Comparison of ENCODE assay signal across 23 mouse cellular contexts in genomic region chr4:55098366-55098765, GRCm38 (mm10).
DNase-seq lines count a peak whose midpoint lies in the region; ATAC-seq and TF ChIP-seq lines count a peak whose summit lies in the region.
"Had no signal": no experiment of that assay in that cellular context is flagged by ENCODE, and none has a peak within 500 bp of the region (broad histone marks: within the 10 kb centered on the region; RNA-seq: fewer than 3 reads in every experiment).

No protein-coding gene starts in this region.

- no peak for TF ChIP-seq EP300 in CH12.LX (IDR thresholded peaks at IDR 0.05; ENCODE audit: low read length)

- no peaks in the 10 kb centered on the region for H3K27me3 ChIP-seq in CH12.LX (replicated peaks)
- H3K27me3 ChIP-seq: embryonic facial prominence, embryonic 12.5 days; forebrain, embryonic 15.5 days; heart, embryonic 15.5 days; hindbrain, embryonic 13.5 days; intestine, embryonic 15.5 days had no signal

- no peak overlapping the region for H3K4me2 ChIP-seq in CH12.LX (ENCODE audit: insufficient read depth, low read depth, poor library complexity, severe bottlenecking)
- H3K4me2 ChIP-seq: embryonic facial prominence, embryonic 12.5 days; forebrain, embryonic 15.5 days; heart, embryonic 15.5 days; hindbrain, embryonic 13.5 days; intestine, embryonic 15.5 days had no signal

- no peak overlapping the region for H3K9ac ChIP-seq in CH12.LX (ENCODE audit: insufficient read depth, low read depth)
- H3K9ac ChIP-seq: embryonic facial prominence, embryonic 12.5 days; forebrain, embryonic 15.5 days; heart, embryonic 15.5 days; hindbrain, embryonic 13.5 days; intestine, embryonic 15.5 days had no signal

- no peaks in the 10 kb centered on the region for H3K9me3 ChIP-seq in CH12.LX (replicated peaks; ENCODE audit: low read length)
- H3K9me3 ChIP-seq: embryonic facial prominence, embryonic 12.5 days; forebrain, embryonic 15.5 days; heart, embryonic 10.5 days; heart, embryonic 15.5 days; hindbrain, embryonic 13.5 days; intestine, embryonic 15.5 days had no signal

- in situ Hi-C loops in CH12.LX (cut with MboI; ENCODE audit: low pct_ligation_motif_present, low pct_unique_long_range_greater_than_20kb, low sequenced_read_pairs): no loop called here

- H3K4me1 ChIP-seq in CH12.LX (ENCODE audit: control insufficient read depth in 1 of 2, insufficient read depth in 2 of 2): peaks cover 0 to 31% of the 10 kb centered on the region in 2 experiments; a peak in 2 of 4 replicates
- H3K4me1 ChIP-seq: embryonic facial prominence, embryonic 12.5 days; forebrain, embryonic 15.5 days; intestine, embryonic 15.5 days had no signal

- no peak for TF ChIP-seq POLR2A in CH12.LX (IDR thresholded peaks at IDR 0.05; ENCODE audit: low read depth, low read length)

- no peak overlapping the region for H3K27ac ChIP-seq in CH12.LX (ENCODE audit: insufficient read depth, low read depth)
- H3K27ac ChIP-seq: embryonic facial prominence, embryonic 12.5 days; forebrain, embryonic 15.5 days; heart, embryonic 10.5 days; heart, embryonic 15.5 days; hindbrain, embryonic 13.5 days; intestine, embryonic 15.5 days had no signal

- no peak for TF ChIP-seq CTCF in CH12.LX (conservative IDR thresholded peaks at IDR 0.05 in 1 of 2, IDR thresholded peaks at IDR 0.05 in 1 of 2; ENCODE audit: low read depth in 2 of 2, low read length in 2 of 2)

- no peaks in the 10 kb centered on the region for H3K36me3 ChIP-seq in CH12.LX (replicated peaks in 1 of 2; ENCODE audit: control insufficient read depth in 1 of 2, insufficient read depth in 1 of 2, low read length in 1 of 2)
- H3K36me3 ChIP-seq: embryonic facial prominence, embryonic 12.5 days; forebrain, embryonic 15.5 days; G1E; heart, embryonic 10.5 days; heart, embryonic 15.5 days; hindbrain, embryonic 13.5 days; intestine, embryonic 15.5 days had no signal

- peak; percentile 95 for ATAC-seq in granulocyte monocyte progenitor cell, adult 5-6 weeks (replicated peaks; ENCODE audit: poor library complexity, severe bottlenecking)
- ATAC-seq in megakaryocyte progenitor cell, adult 5-6 weeks (replicated peaks; ENCODE audit: poor library complexity): peak; percentile 79
- ATAC-seq: forebrain, embryonic 15.5 days; intestine, embryonic 15.5 days had no signal

- H3K4me3 ChIP-seq in CH12.LX (replicated peaks in 1 of 3; ENCODE audit: low read depth in 2 of 3, low read length in 2 of 3, poor library complexity in 1 of 3): no peak overlapping the region
- H3K4me3 ChIP-seq: embryonic facial prominence, embryonic 12.5 days; forebrain, embryonic 15.5 days; heart, embryonic 10.5 days; heart, embryonic 15.5 days; hindbrain, embryonic 13.5 days; intestine, embryonic 15.5 days had no signal

- H3K79me2 ChIP-seq in CH12.LX (replicated peaks; ENCODE audit: control insufficient read depth, extremely low read depth, insufficient read depth, poor library complexity, severe bottlenecking): no peaks in the 10 kb centered on the region

- dilution Hi-C loops in CH12.LX (cut with MboI; ENCODE audit: extremely low pct_ligation_motif_present, extremely low pct_unique_long_range_greater_than_20kb, low sequenced_read_pairs): no loop called here

- TF ChIP-seq RAD21 in CH12.LX (IDR thresholded peaks at IDR 0.05; ENCODE audit: low read depth, low read length): no peak

- DNase-seq in CH12.LX (ENCODE audit: extremely low read depth) (peak; percentile 34), MN1 (ENCODE audit: low spot score) (peak; percentile 17)
- DNase-seq in urinary bladder, postnatal 4 days (ENCODE audit: low spot score in 2 of 2): no peak
- DNase-seq in cerebellum, adult 8-10 months: no peak
- no peak for DNase-seq in right cerebral cortex, postnatal 36 days (ENCODE audit: low spot score in 2 of 2)
- DNase-seq: adrenal gland, adult 2 months; adrenal gland, postnatal 25 days; cerebellum, adult 11 months; cerebellum, adult 9-11 months; cerebellum, postnatal 36 days; embryo, embryonic 11 days; gastrocnemius, postnatal 36 days; heart, adult 18-20 months; heart, postnatal 14 days had no signal

TF ChIP-seq in CH12.LX, 34 proteins besides CTCF, POLR2A, EP300 and RAD21:
- TF ChIP-seq IRF4 (IDR thresholded peaks at IDR 0.05; ENCODE audit: low read depth, low read length) (no peak), JUN (IDR thresholded peaks at IDR 0.05; ENCODE audit: insufficient read depth, low read depth, low read length) (no peak), ZMIZ1 (IDR thresholded peaks at IDR 0.05; ENCODE audit: low read depth, low read length) (no peak), MYC (IDR thresholded peaks at IDR 0.05; ENCODE audit: low read depth, low read length) (no peak)

Comparison
In these comparisons a context has a peak if more than half of its experiments do, and no peak if none do; other contexts are left out.
1. DNase-seq: peak in CH12.LX (single experiment) and MN1 (single experiment); none in urinary bladder, postnatal 4 days (0 of 2), cerebellum, adult 8-10 months (single experiment) and right cerebral cortex, postnatal 36 days (0 of 2).